Mouse (Mus musculus) C2C12 (cell line): ENCODE data around the gene Pfkl.

Source experiments
- CEBPB ChIP-seq: IDR thresholded peaks from one replicate; pipeline ENCODE4 v1.6.1; 2011; ENCODE audit warnings: low read depth, mild to moderate bottlenecking, control low read depth, moderate library complexity
- CTCF ChIP-seq: IDR thresholded peaks from one replicate; pipeline ENCODE4 v1.5.1; 2011; ENCODE audit not compliant: control insufficient read depth, insufficient read depth, insufficient read length
- FOSL1 ChIP-seq: IDR thresholded peaks from one replicate; pipeline ENCODE4 v1.8.0; 2011; ENCODE audit warnings: mild to moderate bottlenecking, low read length; ENCODE audit not compliant: poor library complexity, insufficient read depth, severe bottlenecking
- MAX ChIP-seq: IDR thresholded peaks from one replicate; pipeline ENCODE4 v1.6.1; 2011; ENCODE audit warnings: mild to moderate bottlenecking, control low read depth
- MYOD1 ChIP-seq: IDR thresholded peaks from one replicate; pipeline ENCODE4 v1.6.1; 2011; ENCODE audit warnings: low read depth; ENCODE audit not compliant: control insufficient read depth, insufficient read length
- MYOG ChIP-seq: IDR thresholded peaks from one replicate; pipeline ENCODE4 v1.6.1; 2011; ENCODE audit not compliant: control insufficient read depth, insufficient read length; ENCODE audit errors: extremely low read depth
- USF1 ChIP-seq: IDR thresholded peaks from one replicate; pipeline ENCODE4 v1.6.1; 2011; ENCODE audit warnings: low read depth, mild to moderate bottlenecking, control low read depth, moderate library complexity

- no peak for TF ChIP-seq CTCF
- TF ChIP-seq USF1, result no peak
- no peak for TF ChIP-seq FOSL1
- no peak for TF ChIP-seq MYOD1
- no peak for TF ChIP-seq CEBPB
- TF ChIP-seq MAX, result no peak
- no peak for TF ChIP-seq MYOG
Observed at GRCm38 (mm10) chr10:78029080-78029479, 19.2 kb upstream of the Pfkl start.
